Mouse (Mus musculus) limb, embryonic 10.5 days (tissue): Measurements from ENCODE around the gene Krtap10-10. TPM values are rescaled to one million over a fixed set of nuclear protein-coding genes. Genes with fewer than 3 reads are reported as not detected.
"Not testable (repeated sequence)": the region's sequence is repeated elsewhere in the genome, so short reads cannot be mapped to it uniquely, and the experiment has no call there.

Source experiments
- DNase-seq: peaks from one replicate; pipeline ENCODE4 v3.0.0-alpha.2; 2017; ENCODE audit warnings: low spot score
- H3K27ac ChIP-seq: fragments of 300-500 bp; sonication (generic); 2 replicates; pipeline ENCODE4 v1.5.1; 2016; ENCODE audit warnings: mild to moderate bottlenecking
- H3K27me3 ChIP-seq: fragments of 300-500 bp; sonication (generic); 2 replicates; pipeline ENCODE4 v1.6.1; 2016; ENCODE audit warnings: low read depth, mild to moderate bottlenecking; ENCODE audit not compliant: poor library complexity, severe bottlenecking
- H3K36me3 ChIP-seq: fragments of 300-500 bp; sonication (generic); 2 replicates; pipeline ENCODE4 v1.6.1; 2016; ENCODE audit warnings: mild to moderate bottlenecking, moderate library complexity
- H3K4me1 ChIP-seq: fragments of 300-500 bp; sonication (generic); 2 replicates; pipeline ENCODE4 v1.6.1; 2016
- H3K4me3 ChIP-seq: fragments of 300-500 bp; sonication (generic); 2 replicates; pipeline ENCODE4 v1.5.1; 2016; ENCODE audit warnings: mild to moderate bottlenecking, moderate library complexity
- H3K9me3 ChIP-seq: fragments of 300-500 bp; sonication (generic); replicated peaks from 2 replicates; pipeline ENCODE4 v1.6.1; 2016; ENCODE audit warnings: mild to moderate bottlenecking
- WGBS: fragments of 180-500 bp; shearing (Covaris S2); methylation state at CpG from one replicate; pipeline ENCODE4 v1.1.7; 2016; 5-methylcytosine and 5-hydroxymethylcytosine counted together
- polyA plus RNA-seq: library from polyadenylated mRNA; unstranded; fragments of >200 nt; fragmentation: Nextera tagmentation; extraction: Ambion mirVana; gene quantifications from 2 replicates; pipeline ENCODE4 v1.2.1, GENCODE M21; 2016

Gene Krtap10-10
- polyA plus RNA-seq: not detected in 2 replicates

- H3K27me3 ChIP-seq: no peaks in the 10 kb centered on the region
- H3K4me3 ChIP-seq: no peak within 1 kb of the TSS
- DNase-seq: no peak
- WGBS: 80% methylated on average over 8 of the region's 9 CpGs
- no peak within 1 kb of the TSS for H3K27ac ChIP-seq
- H3K4me1 ChIP-seq: no peaks in the 10 kb centered on the region
- no peaks in the 10 kb centered on the region for H3K36me3 ChIP-seq
- H3K9me3 ChIP-seq: no peaks in the 10 kb centered on the region
Observed at GRCm38 (mm10) chr10:77835647-77836046, at the start of gene Krtap10-10. Krtap10-10 (plus strand) TSS chr10:77835947.

GRCm38 (mm10) chr10:77787876-77788275, 47.9 kb upstream of the Krtap10-10 start, which contains the start of gene Gm7137:
Gm7137 (minus strand) TSS chr10:77788200.
- H3K4me3 ChIP-seq, H3K27ac ChIP-seq, H3K4me1 ChIP-seq, H3K9me3 ChIP-seq, H3K27me3 ChIP-seq, DNase-seq, H3K36me3 ChIP-seq: not testable (repeated sequence)
- 83% methylated on average over 1 of the region's 1 CpGs for WGBS

- H3K9me3 ChIP-seq: no peaks in the 10 kb centered on the region
- H3K27me3 ChIP-seq: no peaks in the 10 kb centered on the region
- no peaks in the 10 kb centered on the region for H3K36me3 ChIP-seq
- DNase-seq: no peak
- H3K4me3 ChIP-seq: no peak overlapping the region
- no peaks in the 10 kb centered on the region for H3K4me1 ChIP-seq
- H3K27ac ChIP-seq: no peak overlapping the region
- WGBS: 77% methylated on average over 2 of the region's 2 CpGs
Observed at GRCm38 (mm10) chr10:77788621-77789020, 47.1 kb upstream of the Krtap10-10 start.

GRCm38 (mm10) chr10:77794976-77795375, 40.8 kb upstream of the Krtap10-10 start, which contains the start of gene Gm9639:
Gm9639 (minus strand) TSS chr10:77795076.
- Histone ChIP-seq H3K27me3 (no peaks in the 10 kb centered on the region), H3K9me3 (no peaks in the 10 kb centered on the region), H3K27ac (no peak within 1 kb of the TSS), H3K4me1 (peaks cover 26% of the 10 kb centered on the region), H3K36me3 (no peaks in the 10 kb centered on the region), H3K4me3 (no peak within 1 kb of the TSS)
- DNase-seq: no peak
- WGBS: 58% methylated on average over 2 of the region's 2 CpGs

- Histone ChIP-seq H3K9me3 (no peaks in the 10 kb centered on the region), H3K27ac (no peak overlapping the region), H3K27me3 (no peaks in the 10 kb centered on the region), H3K36me3 (no peaks in the 10 kb centered on the region), H3K4me1 (peaks cover 26% of the 10 kb centered on the region), H3K4me3 (no peak overlapping the region)
- WGBS: 13% methylated on average over 3 of the region's 3 CpGs
- no peak for DNase-seq
Observed at GRCm38 (mm10) chr10:77797677-77798076, 38.1 kb upstream of the Krtap10-10 start.

- not testable (repeated sequence) for H3K9me3 ChIP-seq, H3K27me3 ChIP-seq, H3K36me3 ChIP-seq, H3K4me3 ChIP-seq, DNase-seq, H3K27ac ChIP-seq
- 32% methylated on average over 3 of the region's 3 CpGs for WGBS
- peaks cover 26% of the 10 kb centered on the region for H3K4me1 ChIP-seq
Observed at GRCm38 (mm10) chr10:77798164-77798920, 37.4 kb upstream of the Krtap10-10 start.

- Histone ChIP-seq H3K27me3 (no peaks in the 10 kb centered on the region), H3K4me1 (peaks cover 25% of the 10 kb centered on the region), H3K9me3 (no peaks in the 10 kb centered on the region), H3K36me3 (no peaks in the 10 kb centered on the region), H3K4me3 (no peak within 1 kb of the TSS), H3K27ac (no peak within 1 kb of the TSS)
- DNase-seq: no peak
- WGBS: 58% methylated on average over 8 of the region's 8 CpGs
Observed at GRCm38 (mm10) chr10:77798921-77799508, 36.7 kb upstream of the Krtap10-10 start, which contains the start of gene Gm19668. Gm19668 (minus strand) TSS chr10:77799133.

GRCm38 (mm10) chr10:77804095-77804494, 31.7 kb upstream of the Krtap10-10 start:
- no peaks in the 10 kb centered on the region for H3K27me3 ChIP-seq
- no peak overlapping the region for H3K27ac ChIP-seq
- no peaks in the 10 kb centered on the region; the same call in 1 of the 2 replicates for H3K9me3 ChIP-seq
- H3K36me3 ChIP-seq: no peaks in the 10 kb centered on the region
- H3K4me3 ChIP-seq: no peak overlapping the region
- DNase-seq: no peak
- 87% methylated on average over 3 of the region's 3 CpGs for WGBS
- H3K4me1 ChIP-seq: peaks cover 2% of the 10 kb centered on the region; the same call in 1 of the 2 replicates

GRCm38 (mm10) chr10:77811743-77812142, 24.0 kb upstream of the Krtap10-10 start, which contains the start of gene Gm9507:
Gm9507 (minus strand) TSS chr10:77811843.
- 74% methylated on average over 5 of the region's 5 CpGs for WGBS
- H3K4me3 ChIP-seq: no peak within 1 kb of the TSS
- H3K27ac ChIP-seq: no peak within 1 kb of the TSS
- H3K27me3 ChIP-seq: no peaks in the 10 kb centered on the region
- H3K4me1 ChIP-seq: peaks cover 4% of the 10 kb centered on the region; the same call in 1 of the 2 replicates
- DNase-seq: no peak
- no peaks in the 10 kb centered on the region for H3K36me3 ChIP-seq
- no peaks in the 10 kb centered on the region; the same call in 1 of the 2 replicates for H3K9me3 ChIP-seq

- Histone ChIP-seq H3K9me3 (no peaks in the 10 kb centered on the region), H3K4me1 (peaks cover 8% of the 10 kb centered on the region; the same call in 1 of the 2 replicates), H3K36me3 (no peaks in the 10 kb centered on the region), H3K27ac (no peak within 1 kb of the TSS), H3K27me3 (no peaks in the 10 kb centered on the region), H3K4me3 (no peak within 1 kb of the TSS)
- DNase-seq: no peak
- WGBS: 47% methylated on average over 4 of the region's 4 CpGs
Observed at GRCm38 (mm10) chr10:77814382-77814781, 21.4 kb upstream of the Krtap10-10 start, which contains the start of gene Gm2696. Gm2696 (plus strand) TSS chr10:77814682.

GRCm38 (mm10) chr10:77815514-77815913, 20.2 kb upstream of the Krtap10-10 start:
- Histone ChIP-seq H3K36me3 (no peaks in the 10 kb centered on the region), H3K9me3 (no peaks in the 10 kb centered on the region), H3K27ac (no peak overlapping the region), H3K4me1 (peaks cover 8% of the 10 kb centered on the region; the same call in 1 of the 2 replicates), H3K4me3 (no peak overlapping the region), H3K27me3 (no peaks in the 10 kb centered on the region)
- DNase-seq: peak; percentile 60
- WGBS: 27% methylated on average over 5 of the region's 5 CpGs

GRCm38 (mm10) chr10:77818523-77818922, 17.2 kb upstream of the Krtap10-10 start:
- no peak for DNase-seq
- WGBS: 96% methylated on average over 4 of the region's 4 CpGs
- Histone ChIP-seq H3K9me3 (no peaks in the 10 kb centered on the region), H3K36me3 (no peaks in the 10 kb centered on the region), H3K4me3 (no peak overlapping the region), H3K27me3 (no peaks in the 10 kb centered on the region), H3K4me1 (peaks cover 8% of the 10 kb centered on the region; the same call in 1 of the 2 replicates), H3K27ac (no peak overlapping the region)

- WGBS: 45% methylated on average over 4 of the region's 4 CpGs
- no peaks in the 10 kb centered on the region for H3K9me3 ChIP-seq
- H3K27ac ChIP-seq: no peak overlapping the region
- H3K27me3 ChIP-seq: no peaks in the 10 kb centered on the region
- H3K4me3 ChIP-seq: no peak overlapping the region
- no peaks in the 10 kb centered on the region for H3K36me3 ChIP-seq
- DNase-seq: no peak
- peaks cover 8% of the 10 kb centered on the region; the same call in 1 of the 2 replicates for H3K4me1 ChIP-seq
Observed at GRCm38 (mm10) chr10:77819203-77819602, 16.5 kb upstream of the Krtap10-10 start.
